Mouse (Mus musculus) myocyte (in vitro differentiated cells): ENCODE results near the gene Plekha7.

Source experiments
- CEBPB ChIP-seq: IDR thresholded peaks from 2 replicates; pipeline ENCODE4 v1.6.1; 2011; ENCODE audit warnings: mild to moderate bottlenecking, moderate library complexity; ENCODE audit not compliant: poor library complexity, insufficient read depth, severe bottlenecking
- E2F4 ChIP-seq: IDR thresholded peaks from one replicate; pipeline ENCODE4 v1.6.1; 2011; ENCODE audit warnings: mild to moderate bottlenecking, control low read depth, moderate library complexity; ENCODE audit not compliant: insufficient read depth
- MAX ChIP-seq: IDR thresholded peaks from one replicate; pipeline ENCODE4 v1.6.1; 2011; ENCODE audit warnings: low read depth, mild to moderate bottlenecking, control low read depth
- MYOD1 ChIP-seq, 3 experiments: IDR thresholded peaks; one replicate each; pipeline ENCODE4 v1.6.1; 2011; ENCODE audit warnings: control low read depth in 2 of 3, low read depth in 2 of 3, mild to moderate bottlenecking in 2 of 3, moderate library complexity in 1 of 3; ENCODE audit not compliant: insufficient read length in 2 of 3, control insufficient read depth in 1 of 3
- MYOG ChIP-seq, 3 experiments: IDR thresholded peaks; one replicate each; pipeline ENCODE4 v1.6.1; 2011; ENCODE audit warnings: control low read depth in 2 of 3, low read depth in 2 of 3, mild to moderate bottlenecking in 2 of 3; ENCODE audit not compliant: insufficient read length in 2 of 3, control insufficient read depth in 1 of 3, insufficient read depth in 1 of 3
- POLR2A ChIP-seq: IDR thresholded peaks from one replicate; pipeline ENCODE4 v1.6.1; 2011; ENCODE audit warnings: low read depth, mild to moderate bottlenecking, control low read depth, moderate library complexity; ENCODE audit not compliant: insufficient read length
- POLR2AphosphoS2 ChIP-seq: IDR thresholded peaks from one replicate; pipeline ENCODE4 v1.6.1; 2011; ENCODE audit warnings: low read depth, control low read depth; ENCODE audit not compliant: insufficient read length
- REST ChIP-seq: IDR thresholded peaks from one replicate; pipeline ENCODE4 v1.6.1; 2011; ENCODE audit warnings: mild to moderate bottlenecking, control low read depth, moderate library complexity; ENCODE audit not compliant: insufficient read depth, insufficient read length
- TCF12 ChIP-seq: IDR thresholded peaks from one replicate; pipeline ENCODE4 v1.6.1; 2011; ENCODE audit warnings: mild to moderate bottlenecking, control low read depth; ENCODE audit not compliant: poor library complexity, insufficient read depth, severe bottlenecking
- USF1 ChIP-seq: IDR thresholded peaks from one replicate; pipeline ENCODE4 v1.6.1; 2011; ENCODE audit warnings: low read depth, mild to moderate bottlenecking, control low read depth, moderate library complexity

GRCm38 (mm10) chr7:116125671-116126070 lies 182.5 kb downstream of the Plekha7 start:
- TF ChIP-seq MYOG (IDR thresholded peaks at IDR 0.05; ENCODE audit: control insufficient read depth in 1 of 3, insufficient read depth in 1 of 3, insufficient read length in 2 of 3, low read depth in 2 of 3) (no peak), POLR2A (no peak), USF1 (no peak), TCF12 (no peak), POLR2AphosphoS2 (no peak), E2F4 (no peak), REST (no peak), MYOD1 (IDR thresholded peaks at IDR 0.05; ENCODE audit: control insufficient read depth in 1 of 3, insufficient read length in 2 of 3, low read depth in 2 of 3) (no peak), MAX (no peak), CEBPB (no peak)
